Mouse (Mus musculus): ENCODE measurements around the gene Ttc9. TPM values are rescaled to one million over a fixed set of nuclear protein-coding genes. Genes with fewer than 3 reads are reported as not detected.

Ttc9 gene
- total and polyA plus RNA-seq, 2 experiments: not detected

DNA sequence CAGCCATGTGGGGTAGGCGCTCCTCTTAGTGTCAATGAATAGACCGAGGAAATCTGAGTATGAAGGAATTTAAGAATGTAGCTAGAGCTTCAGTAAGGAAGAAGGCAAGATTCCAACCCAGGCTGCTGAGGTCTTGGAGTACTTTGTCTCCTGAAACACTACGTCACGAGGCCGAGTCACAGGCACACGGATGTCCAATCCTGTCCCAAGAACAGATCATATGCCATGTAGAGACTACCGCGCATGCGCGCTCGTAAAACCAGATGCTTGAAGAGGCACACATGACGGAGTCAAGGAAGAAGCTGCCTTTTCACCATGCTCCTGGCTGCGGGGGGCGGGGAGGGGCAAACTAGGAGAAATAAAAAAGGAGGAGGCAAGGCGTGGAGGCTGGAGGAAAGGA is 59.1 kb downstream of the Ttc9 start:
- Histone ChIP-seq H3K36me3 (ENCODE audit: control insufficient read depth, insufficient read depth, low read length) (no peaks in the 10 kb centered on the region), H3K4me3 (ENCODE audit: insufficient read depth, low read depth, low read length) (no peak overlapping the region), H3K9ac (ENCODE audit: low read depth, low read length) (no peak overlapping the region), H3K27me3 (ENCODE audit: control insufficient read depth, insufficient read depth, low read length) (no peaks in the 10 kb centered on the region), H3K27ac (replicated peaks; ENCODE audit: insufficient read depth, low read depth, low read length) (no peak overlapping the region), H3K4me1 (ENCODE audit: control insufficient read depth, insufficient read depth, low read length) (no peaks in the 10 kb centered on the region), H3K79me2 (ENCODE audit: control insufficient read depth, insufficient read depth, low read length) (no peaks in the 10 kb centered on the region)
- WGBS: 95% methylated on average over 15 of the region's 15 CpGs
- no peak for DNase-seq (ENCODE audit: extremely low read depth, low read depth, low spot score)
- TF ChIP-seq CTCF (IDR thresholded peaks at IDR 0.05; ENCODE audit: low read depth, low read length) (no peak), POLR2A (IDR thresholded peaks at IDR 0.05; ENCODE audit: extremely low read depth, insufficient read depth, low read length) (no peak)

GRCm38 (mm10) chr12:81690751-81691150 is 59.7 kb downstream of the Ttc9 start:
- Histone ChIP-seq H3K4me1 (ENCODE audit: control insufficient read depth, insufficient read depth, low read length) (no peaks in the 10 kb centered on the region), H3K27me3 (ENCODE audit: control insufficient read depth, insufficient read depth, low read length) (no peaks in the 10 kb centered on the region), H3K4me3 (ENCODE audit: insufficient read depth, low read depth, low read length) (no peak overlapping the region), H3K9ac (ENCODE audit: low read depth, low read length) (no peak overlapping the region), H3K79me2 (ENCODE audit: control insufficient read depth, insufficient read depth, low read length) (no peaks in the 10 kb centered on the region), H3K27ac (replicated peaks; ENCODE audit: insufficient read depth, low read depth, low read length) (no peak overlapping the region), H3K36me3 (ENCODE audit: control insufficient read depth, insufficient read depth, low read length) (no peaks in the 10 kb centered on the region)
- DNase-seq (ENCODE audit: extremely low read depth, low read depth, low spot score): no peak
- 80% methylated on average over 7 of the region's 7 CpGs for WGBS
- no peak for TF ChIP-seq CTCF (IDR thresholded peaks at IDR 0.05; ENCODE audit: low read depth, low read length)
- no peak for TF ChIP-seq POLR2A (IDR thresholded peaks at IDR 0.05; ENCODE audit: extremely low read depth, insufficient read depth, low read length)

GRCm38 (mm10) chr12:81691177-81691730 is 60.2 kb downstream of the Ttc9 start:
- Histone ChIP-seq H3K79me2 (ENCODE audit: control insufficient read depth, insufficient read depth, low read length) (no peaks in the 10 kb centered on the region), H3K4me1 (ENCODE audit: control insufficient read depth, insufficient read depth, low read length) (no peaks in the 10 kb centered on the region), H3K27me3 (ENCODE audit: control insufficient read depth, insufficient read depth, low read length) (no peaks in the 10 kb centered on the region), H3K27ac (replicated peaks; ENCODE audit: insufficient read depth, low read depth, low read length) (no peak overlapping the region), H3K9ac (ENCODE audit: low read depth, low read length) (no peak overlapping the region), H3K4me3 (ENCODE audit: insufficient read depth, low read depth, low read length) (no peak overlapping the region), H3K36me3 (ENCODE audit: control insufficient read depth, insufficient read depth, low read length) (no peaks in the 10 kb centered on the region)
- no peak for TF ChIP-seq POLR2A (IDR thresholded peaks at IDR 0.05; ENCODE audit: extremely low read depth, insufficient read depth, low read length)
- TF ChIP-seq CTCF (IDR thresholded peaks at IDR 0.05; ENCODE audit: low read depth, low read length): no peak
- no peak for DNase-seq (ENCODE audit: extremely low read depth, low read depth, low spot score)
- WGBS: 40% methylated on average over 8 of the region's 8 CpGs

DNA sequence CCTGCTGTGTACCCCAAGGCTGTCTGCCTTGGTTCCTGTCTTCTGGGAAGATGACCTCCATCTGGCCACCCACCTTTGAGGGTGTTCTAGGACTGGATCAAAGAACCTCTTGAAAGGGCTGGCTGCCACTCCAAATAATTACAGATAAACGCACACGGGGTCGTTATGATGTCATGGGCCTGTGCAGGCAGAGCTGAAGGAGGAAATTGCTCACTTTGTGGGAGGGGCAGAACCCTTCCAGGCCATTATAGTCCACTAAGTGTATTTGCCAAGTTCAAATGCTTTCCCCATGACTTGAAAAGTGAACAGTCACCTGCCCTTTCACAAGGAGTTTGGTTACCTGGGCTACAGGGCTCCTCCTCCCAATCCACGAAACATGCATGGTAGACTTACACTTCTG is 67.0 kb downstream of the Ttc9 start:
- TF ChIP-seq CTCF (IDR thresholded peaks at IDR 0.05; ENCODE audit: low read depth, low read length) (no peak), POLR2A (IDR thresholded peaks at IDR 0.05; ENCODE audit: extremely low read depth, insufficient read depth, low read length) (no peak)
- 63% methylated on average over 4 of the region's 4 CpGs for WGBS
- Histone ChIP-seq H3K27ac (replicated peaks; ENCODE audit: insufficient read depth, low read depth, low read length) (no peak overlapping the region), H3K9ac (ENCODE audit: low read depth, low read length) (no peak overlapping the region), H3K4me3 (ENCODE audit: insufficient read depth, low read depth, low read length) (no peak overlapping the region), H3K4me1 (ENCODE audit: control insufficient read depth, insufficient read depth, low read length) (no peaks in the 10 kb centered on the region), H3K79me2 (ENCODE audit: control insufficient read depth, insufficient read depth, low read length) (no peaks in the 10 kb centered on the region), H3K27me3 (ENCODE audit: control insufficient read depth, insufficient read depth, low read length) (no peaks in the 10 kb centered on the region), H3K36me3 (ENCODE audit: control insufficient read depth, insufficient read depth, low read length) (no peaks in the 10 kb centered on the region)
- no peak for DNase-seq (ENCODE audit: extremely low read depth, low read depth, low spot score)

DNA sequence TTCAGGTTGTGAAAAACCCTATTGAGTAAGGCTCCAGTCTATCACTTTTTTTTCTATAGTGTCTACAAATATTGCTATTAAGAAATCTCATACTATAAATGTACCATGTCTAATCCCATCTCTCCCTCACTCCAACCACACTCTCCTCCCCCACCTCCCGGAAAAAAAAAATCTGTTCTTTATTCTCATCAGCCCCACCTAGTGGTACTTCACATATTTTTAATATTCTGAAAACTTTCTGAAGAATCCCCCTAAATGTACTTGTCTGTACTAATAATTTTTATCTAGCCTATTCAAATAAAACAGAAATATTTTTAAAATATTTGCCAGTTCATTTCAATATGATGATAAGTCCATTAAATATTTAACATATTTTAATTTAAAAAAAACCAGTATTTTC is 71.9 kb downstream of the Ttc9 start:
- Histone ChIP-seq H3K79me2 (ENCODE audit: control insufficient read depth, insufficient read depth, low read length) (no peaks in the 10 kb centered on the region), H3K4me3 (ENCODE audit: insufficient read depth, low read depth, low read length) (no peak overlapping the region), H3K27me3 (ENCODE audit: control insufficient read depth, insufficient read depth, low read length) (no peaks in the 10 kb centered on the region), H3K36me3 (ENCODE audit: control insufficient read depth, insufficient read depth, low read length) (no peaks in the 10 kb centered on the region), H3K4me1 (ENCODE audit: control insufficient read depth, insufficient read depth, low read length) (no peaks in the 10 kb centered on the region), H3K27ac (replicated peaks; ENCODE audit: insufficient read depth, low read depth, low read length) (no peak overlapping the region), H3K9ac (ENCODE audit: low read depth, low read length) (no peak overlapping the region)
- 0% methylated on average over 1 of the region's 1 CpGs for WGBS
- no peak for DNase-seq (ENCODE audit: extremely low read depth, low read depth, low spot score)
- TF ChIP-seq CTCF (IDR thresholded peaks at IDR 0.05; ENCODE audit: low read depth, low read length) (no peak), POLR2A (IDR thresholded peaks at IDR 0.05; ENCODE audit: extremely low read depth, insufficient read depth, low read length) (no peak)

DNA sequence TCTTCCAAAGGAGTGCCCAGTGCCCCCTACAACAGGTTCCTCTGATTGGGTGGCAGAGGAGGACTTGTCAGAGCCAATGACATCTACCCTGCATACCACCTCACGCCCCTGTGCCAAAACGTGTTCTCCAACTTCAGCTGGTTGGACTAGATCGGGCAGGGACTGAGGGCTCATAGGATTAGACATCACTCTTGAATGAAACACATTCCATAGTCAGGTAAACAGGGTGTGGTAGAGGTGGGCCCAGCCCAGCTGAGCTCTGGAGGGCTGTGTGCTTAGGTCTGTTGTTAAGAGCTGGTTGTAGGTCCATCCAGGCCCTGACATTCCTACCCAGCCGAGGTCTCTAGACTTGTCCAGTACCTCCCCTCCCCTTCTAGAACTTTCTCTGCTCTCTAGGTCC is 81.6 kb downstream of the Ttc9 start:
- no peaks in the 10 kb centered on the region for H3K36me3 ChIP-seq (ENCODE audit: control insufficient read depth, insufficient read depth, low read length)
- no peak for TF ChIP-seq CTCF (IDR thresholded peaks at IDR 0.05; ENCODE audit: low read depth, low read length)
- TF ChIP-seq POLR2A (IDR thresholded peaks at IDR 0.05; ENCODE audit: extremely low read depth, insufficient read depth, low read length): no peak
- H3K4me1 ChIP-seq (ENCODE audit: control insufficient read depth, insufficient read depth, low read length): no peaks in the 10 kb centered on the region
- 85% methylated on average over 4 of the region's 4 CpGs for WGBS
- H3K27me3 ChIP-seq (ENCODE audit: control insufficient read depth, insufficient read depth, low read length): no peaks in the 10 kb centered on the region
- H3K27ac ChIP-seq (replicated peaks; ENCODE audit: insufficient read depth, low read depth, low read length): no peak overlapping the region
- no peak overlapping the region for H3K9ac ChIP-seq (ENCODE audit: low read depth, low read length)
- H3K4me3 ChIP-seq (ENCODE audit: insufficient read depth, low read depth, low read length): no peak overlapping the region
- DNase-seq (ENCODE audit: extremely low read depth, low read depth, low spot score): no peak
- no peaks in the 10 kb centered on the region for H3K79me2 ChIP-seq (ENCODE audit: control insufficient read depth, insufficient read depth, low read length)

Other genes starting within 250 kb of the Ttc9 start
- 1.9 and 2.6 TPM in 2 replicates for gene Adam4, start 209.3 kb upstream of the Ttc9 start, total RNA-seq (2014; rRNA removed)
- 0.05 and 0.35 TPM in 2 replicates for gene Adam4, start 209.3 kb upstream of the Ttc9 start, polyA plus RNA-seq (2012; rRNA removed)
- 98.8 and 106 TPM in 2 replicates for gene Cox16, start 146.1 kb upstream of the Ttc9 start, total RNA-seq (2014; rRNA removed)
- 101 and 114 TPM in 2 replicates for gene Cox16, start 146.1 kb upstream of the Ttc9 start, polyA plus RNA-seq (2012; rRNA removed)
- gene Gm20498, start 98.3 kb upstream of the Ttc9 start, total RNA-seq (2014; rRNA removed): 5.8 and 6.2 TPM in 2 replicates
- gene Gm20498, start 98.3 kb upstream of the Ttc9 start, polyA plus RNA-seq (2012; rRNA removed): 13.9 and 18.6 TPM in 2 replicates
- gene Synj2bp, start 98.3 kb upstream of the Ttc9 start, total RNA-seq (2014; rRNA removed): 40.4 and 55.0 TPM in 2 replicates
- gene Synj2bp, start 98.3 kb upstream of the Ttc9 start, polyA plus RNA-seq (2012; rRNA removed): 32.3 and 32.6 TPM in 2 replicates
- 0.09 and 0.13 TPM in 2 replicates for gene Adam21, start 62.8 kb upstream of the Ttc9 start, total RNA-seq (2014; rRNA removed)
- gene Adam21, start 62.8 kb upstream of the Ttc9 start, polyA plus RNA-seq (2012; rRNA removed): 0.02 TPM in 1 of 2 replicates, not detected in the other
- 18.4 and 19.9 TPM in 2 replicates for gene Med6, start 36.2 kb upstream of the Ttc9 start, total RNA-seq (2014; rRNA removed)
- 3.5 and 6.0 TPM in 2 replicates for gene Med6, start 36.2 kb upstream of the Ttc9 start, polyA plus RNA-seq (2012; rRNA removed)
- 0.09 and 0.13 TPM in 2 replicates for gene Map3k9, start 149.9 kb downstream of the Ttc9 start, total RNA-seq (2014; rRNA removed)
- gene Map3k9, start 149.9 kb downstream of the Ttc9 start, polyA plus RNA-seq (2012; rRNA removed): 0.07 TPM in 1 of 2 replicates, not detected in the other
- gene Pcnx, start 228.8 kb downstream of the Ttc9 start, total RNA-seq (2014; rRNA removed): 14.5 and 20.7 TPM in 2 replicates
- 9.5 and 10.6 TPM in 2 replicates for gene Pcnx, start 228.8 kb downstream of the Ttc9 start, polyA plus RNA-seq (2012; rRNA removed)